Mouse (Mus musculus) forebrain, embryonic 12.5 days (tissue): ENCODE measurements around the gene Tmem211. TPM values are rescaled to one million over a fixed set of nuclear protein-coding genes. Genes with fewer than 3 reads are reported as not detected.

Source experiments
- ATAC-seq: fragments of 200-750 bp; cut with Nextera tagmentation; 2 replicates; pipeline ENCODE4 v1.8.0; 2017; ENCODE audit warnings: moderate TSS enrichment; ENCODE audit not compliant: low FRiP score
- H3K27ac ChIP-seq: fragments of 300-500 bp; sonication (generic); 2 replicates; pipeline ENCODE4 v1.5.1; 2016; ENCODE audit warnings: mild to moderate bottlenecking
- H3K27me3 ChIP-seq: fragments of 300-500 bp; sonication (generic); 2 replicates; pipeline ENCODE4 v1.6.1; 2016; ENCODE audit warnings: mild to moderate bottlenecking
- H3K36me3 ChIP-seq: fragments of 300-500 bp; sonication (generic); replicated peaks from 2 replicates; pipeline ENCODE4 v1.6.1; 2016; ENCODE audit warnings: mild to moderate bottlenecking
- H3K4me1 ChIP-seq: fragments of 300-500 bp; sonication (generic); 2 replicates; pipeline ENCODE4 v1.6.1; 2016
- H3K4me2 ChIP-seq: fragments of 300-500 bp; sonication (generic); 2 replicates; pipeline ENCODE4 v1.6.1; 2016; ENCODE audit warnings: mild to moderate bottlenecking, moderate library complexity
- H3K4me3 ChIP-seq: fragments of 300-500 bp; sonication (generic); replicated peaks from 2 replicates; pipeline ENCODE4 v1.5.1; 2016; ENCODE audit warnings: mild to moderate bottlenecking
- H3K9ac ChIP-seq: fragments of 300-500 bp; sonication (generic); 2 replicates; pipeline ENCODE4 v1.6.1; 2016; ENCODE audit warnings: mild to moderate bottlenecking
- H3K9me3 ChIP-seq: fragments of 300-500 bp; sonication (generic); 2 replicates; pipeline ENCODE4 v1.6.1; 2016
- WGBS: fragments of 180-500 bp; shearing (Covaris S2); methylation state at CpG from one replicate; pipeline ENCODE4 v1.1.7; 2016; 5-methylcytosine and 5-hydroxymethylcytosine counted together
- polyA plus RNA-seq: library from polyadenylated mRNA; unstranded; fragments of >200 nt; fragmentation: Nextera tagmentation; extraction: Ambion mirVana; gene quantifications from 2 replicates; pipeline ENCODE4 v1.2.1, GENCODE M21; 2016

The Tmem211 gene
- polyA plus RNA-seq, 1 experiment from 2014 or later, result 0.20 TPM

- H3K4me1 ChIP-seq, result no peaks in the 10 kb centered on the region
- H3K9me3 ChIP-seq, result no peaks in the 10 kb centered on the region
- WGBS, result 57% methylated on average over 8 of the region's 8 CpGs
- no peak overlapping the region for H3K4me3 ChIP-seq
- ATAC-seq, result no peak
- H3K36me3 ChIP-seq, result no peaks in the 10 kb centered on the region
- no peaks in the 10 kb centered on the region for H3K27me3 ChIP-seq
- no peak overlapping the region for H3K9ac ChIP-seq
- H3K27ac ChIP-seq, result peak overlapping the region; percentile 31; the same call in 1 of the 2 replicates
- no peak overlapping the region for H3K4me2 ChIP-seq
Measured at GRCm38 (mm10) chr5:113199126-113199771, 27.5 kb upstream of the Tmem211 start.

GRCm38 (mm10) chr5:113199772-113200134 lies 27.0 kb upstream of the Tmem211 start:
- Histone ChIP-seq H3K9ac (no peak overlapping the region), H3K4me3 (no peak overlapping the region), H3K36me3 (no peaks in the 10 kb centered on the region), H3K9me3 (no peaks in the 10 kb centered on the region), H3K4me1 (no peaks in the 10 kb centered on the region), H3K27ac (peak overlapping the region; percentile 31; the same call in 1 of the 2 replicates), H3K27me3 (no peaks in the 10 kb centered on the region), H3K4me2 (no peak overlapping the region)
- no peak for ATAC-seq
- WGBS, result 90% methylated on average over 10 of the region's 10 CpGs

GRCm38 (mm10) chr5:113204193-113204592 lies 22.5 kb upstream of the Tmem211 start:
- Histone ChIP-seq H3K27me3 (no peaks in the 10 kb centered on the region), H3K4me2 (no peak overlapping the region), H3K27ac (no peak overlapping the region), H3K9me3 (no peaks in the 10 kb centered on the region), H3K4me3 (no peak overlapping the region), H3K4me1 (peaks cover 13% of the 10 kb centered on the region), H3K9ac (no peak overlapping the region), H3K36me3 (no peaks in the 10 kb centered on the region)
- 96% methylated on average over 9 of the region's 9 CpGs for WGBS
- no peak for ATAC-seq

GRCm38 (mm10) chr5:113206670-113207352 lies 19.9 kb upstream of the Tmem211 start:
- Histone ChIP-seq H3K9me3 (no peaks in the 10 kb centered on the region), H3K9ac (no peak overlapping the region), H3K36me3 (no peaks in the 10 kb centered on the region), H3K4me2 (no peak overlapping the region), H3K27me3 (no peaks in the 10 kb centered on the region), H3K4me3 (no peak overlapping the region), H3K4me1 (peaks cover 20% of the 10 kb centered on the region), H3K27ac (no peak overlapping the region)
- no peak for ATAC-seq
- WGBS, result 69% methylated on average over 9 of the region's 9 CpGs

GRCm38 (mm10) chr5:113208048-113208447 lies 18.7 kb upstream of the Tmem211 start:
- WGBS, result 85% methylated on average over 4 of the region's 4 CpGs
- Histone ChIP-seq H3K27ac (no peak overlapping the region), H3K36me3 (no peaks in the 10 kb centered on the region), H3K4me3 (no peak overlapping the region), H3K27me3 (no peaks in the 10 kb centered on the region), H3K9me3 (no peaks in the 10 kb centered on the region), H3K4me1 (peaks cover 20% of the 10 kb centered on the region), H3K4me2 (no peak overlapping the region), H3K9ac (no peak overlapping the region)
- no peak for ATAC-seq

DNA sequence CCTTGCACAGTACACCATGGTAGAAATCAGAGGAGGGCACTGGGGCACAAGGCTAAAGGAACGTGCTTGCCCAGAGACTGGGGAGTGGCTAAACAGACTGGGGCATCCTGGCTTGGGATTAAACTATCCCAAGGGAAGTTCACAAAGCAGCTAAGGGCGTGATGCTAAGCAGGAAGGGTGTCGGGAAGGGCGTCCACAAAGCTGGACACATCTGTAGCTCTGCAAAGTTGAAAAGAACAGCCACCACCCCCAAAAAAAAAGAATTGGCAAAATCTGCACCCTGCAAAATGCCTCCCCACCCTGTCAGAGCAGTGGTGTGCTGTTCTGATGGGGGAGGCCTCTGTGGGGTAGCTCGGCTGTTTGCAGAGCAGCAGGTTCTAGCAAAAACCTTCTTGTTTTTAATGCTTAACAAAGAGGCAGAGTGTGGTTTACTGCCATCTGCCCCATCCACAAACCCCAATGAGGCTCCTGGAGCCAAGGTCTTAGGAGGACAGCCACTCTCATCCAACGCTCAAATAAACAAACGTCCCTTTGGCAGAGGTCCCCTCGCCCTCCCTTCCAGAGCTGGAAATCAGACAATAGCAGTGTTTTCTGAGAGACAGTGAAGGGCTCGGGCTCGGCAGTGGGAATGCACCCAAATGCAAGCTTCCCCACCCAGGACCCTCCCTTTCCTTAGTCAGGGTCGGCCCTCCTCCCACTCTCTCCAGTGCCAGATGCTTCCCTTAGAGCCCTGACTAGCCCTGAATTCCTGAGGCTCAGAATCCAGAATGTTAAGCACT lies 17.9 kb upstream of the Tmem211 start:
- 0 out of 2 replicates have a peak overlapping the region, but pooled peaks have one; percentile 8 for H3K4me2 ChIP-seq
- H3K4me3 ChIP-seq, result no peak overlapping the region
- H3K9me3 ChIP-seq, result no peaks in the 10 kb centered on the region
- H3K4me1 ChIP-seq, result peaks cover 20% of the 10 kb centered on the region
- WGBS, result 50% methylated on average over 11 of the region's 11 CpGs
- no peaks in the 10 kb centered on the region for H3K36me3 ChIP-seq
- H3K27ac ChIP-seq, result peak overlapping the region; percentile 66
- ATAC-seq, result no peak
- H3K9ac ChIP-seq, result no peak overlapping the region; the same call in none of the 2 replicates
- no peaks in the 10 kb centered on the region for H3K27me3 ChIP-seq

DNA sequence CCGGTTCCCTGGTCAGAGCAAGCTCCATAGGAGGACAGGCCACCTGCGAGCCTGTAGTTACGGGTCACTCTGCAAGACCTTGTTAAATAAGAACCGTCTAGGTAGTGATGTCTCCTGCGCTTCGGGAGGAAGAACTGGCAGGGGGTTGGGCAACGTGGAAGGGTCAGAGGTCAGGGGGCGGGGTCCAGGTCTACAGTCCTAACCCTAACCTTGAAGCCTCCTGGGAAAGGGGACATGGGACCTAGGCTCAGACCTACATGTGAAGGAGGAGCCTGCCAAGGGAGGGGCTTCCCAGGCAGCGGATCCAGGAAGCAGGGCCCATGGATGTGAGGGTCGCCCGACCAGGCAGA lies 17.3 kb upstream of the Tmem211 start:
- H3K9ac ChIP-seq, result no peak overlapping the region; the same call in 1 of the 2 replicates
- peaks cover 20% of the 10 kb centered on the region for H3K4me1 ChIP-seq
- 0 out of 2 replicates have a peak overlapping the region, but pooled peaks have one; percentile 8 for H3K4me2 ChIP-seq
- peak overlapping the region; percentile 66 for H3K27ac ChIP-seq
- H3K4me3 ChIP-seq, result no peak overlapping the region
- ATAC-seq, result no peak
- H3K9me3 ChIP-seq, result no peaks in the 10 kb centered on the region
- 64% methylated on average over 11 of the region's 11 CpGs for WGBS
- no peaks in the 10 kb centered on the region for H3K27me3 ChIP-seq
- H3K36me3 ChIP-seq, result no peaks in the 10 kb centered on the region

GRCm38 (mm10) chr5:113209898-113210297 lies 16.8 kb upstream of the Tmem211 start:
- peak overlapping the region; percentile 66; the same call in 1 of the 2 replicates for H3K27ac ChIP-seq
- 88% methylated on average over 13 of the region's 13 CpGs for WGBS
- H3K9ac ChIP-seq, result no peak overlapping the region
- H3K27me3 ChIP-seq, result no peaks in the 10 kb centered on the region
- H3K4me3 ChIP-seq, result no peak overlapping the region
- no peak overlapping the region for H3K4me2 ChIP-seq
- peaks cover 20% of the 10 kb centered on the region for H3K4me1 ChIP-seq
- no peaks in the 10 kb centered on the region for H3K9me3 ChIP-seq
- ATAC-seq, result no peak
- no peaks in the 10 kb centered on the region for H3K36me3 ChIP-seq

DNA sequence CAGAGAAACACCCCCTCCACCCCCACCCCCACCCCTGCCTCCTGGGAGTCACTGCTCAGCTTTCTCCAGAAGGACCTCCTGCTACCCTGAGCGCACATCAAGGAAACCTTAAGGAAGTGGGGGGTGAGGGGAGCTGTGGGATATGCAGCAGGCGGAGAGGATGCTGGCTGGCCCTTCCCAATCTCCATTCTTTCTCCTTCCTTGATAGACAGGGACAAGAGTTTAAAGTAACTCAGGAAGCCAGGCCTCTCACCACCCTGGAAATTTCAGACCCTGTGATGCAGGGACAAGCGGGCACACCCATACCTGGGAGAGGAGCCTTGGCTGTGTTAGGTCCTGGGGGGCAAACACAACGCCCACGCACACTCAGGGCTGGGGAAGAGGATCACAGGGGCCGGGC lies 16.4 kb upstream of the Tmem211 start:
- Histone ChIP-seq H3K4me1 (peaks cover 20% of the 10 kb centered on the region), H3K9me3 (no peaks in the 10 kb centered on the region), H3K4me2 (no peak overlapping the region), H3K27ac (peak overlapping the region; percentile 66; the same call in 1 of the 2 replicates), H3K9ac (no peak overlapping the region), H3K4me3 (no peak overlapping the region), H3K36me3 (no peaks in the 10 kb centered on the region), H3K27me3 (no peaks in the 10 kb centered on the region)
- ATAC-seq, result no peak
- WGBS, result 81% methylated on average over 6 of the region's 6 CpGs

DNA sequence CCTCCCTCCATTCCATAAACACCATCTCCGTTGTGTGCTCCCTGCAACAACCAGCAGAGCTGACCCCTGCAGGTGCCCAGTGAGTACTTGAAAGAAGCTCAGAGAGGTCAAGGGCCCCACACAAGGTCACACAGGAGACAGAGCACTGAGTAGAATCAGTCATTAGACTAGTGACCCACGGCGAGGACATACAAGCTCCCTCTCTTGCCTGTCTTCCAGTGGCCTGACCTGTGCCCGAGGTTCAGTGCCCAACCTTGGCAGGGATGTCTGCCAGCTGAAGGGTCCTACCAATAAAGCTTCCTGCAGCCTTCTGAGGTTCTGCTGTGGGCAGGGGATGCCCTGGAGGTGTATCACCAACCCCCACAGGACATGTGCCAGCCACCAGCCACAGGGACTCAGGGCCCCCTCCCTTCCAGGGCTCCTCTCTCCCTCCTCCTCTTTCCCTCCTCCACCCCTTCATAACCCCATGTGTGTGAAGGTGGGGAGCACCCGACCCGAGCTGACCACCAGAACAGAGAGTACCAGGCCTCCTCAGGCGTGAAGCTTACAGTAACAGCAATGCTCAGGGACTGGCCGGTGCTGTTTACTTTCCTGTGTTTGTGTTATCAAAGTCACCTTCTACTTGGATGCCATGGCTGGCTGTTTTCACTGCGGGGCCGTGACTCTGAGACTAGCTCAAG lies 14.4 kb upstream of the Tmem211 start:
- H3K27ac ChIP-seq, result no peak overlapping the region
- H3K9ac ChIP-seq, result no peak overlapping the region
- 85% methylated on average over 10 of the region's 10 CpGs for WGBS

DNA sequence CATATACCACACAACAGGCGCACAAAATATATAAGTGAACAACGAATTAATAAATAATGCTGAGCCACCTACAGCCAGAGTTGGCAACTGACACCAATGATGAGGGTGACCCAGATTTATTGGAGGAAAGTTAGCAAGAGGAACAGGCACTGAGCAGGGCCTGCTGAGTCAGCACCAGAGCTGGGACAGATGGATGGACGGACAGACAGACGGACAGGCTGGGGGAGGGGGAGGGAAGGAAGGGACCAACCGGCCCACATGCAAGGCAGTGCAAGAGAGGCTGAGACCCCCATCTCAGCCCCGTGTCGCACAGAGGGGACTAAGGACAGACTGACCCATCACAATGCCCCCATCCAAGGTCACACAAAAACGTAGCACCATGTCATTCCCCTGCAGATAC lies 12.7 kb upstream of the Tmem211 start:
- 0 out of 2 replicates have a peak, but pooled peaks cover 2% of the 10 kb centered on the region for H3K27me3 ChIP-seq

More for the DNA sequence above, 14.4 kb upstream of the Tmem211 start:
- no peak for ATAC-seq
- Histone ChIP-seq H3K4me3 (no peak overlapping the region), H3K9me3 (no peaks in the 10 kb centered on the region), H3K4me1 (peaks cover 16% of the 10 kb centered on the region), H3K36me3 (no peaks in the 10 kb centered on the region), H3K27me3 (no peaks in the 10 kb centered on the region), H3K4me2 (no peak overlapping the region)

GRCm38 (mm10) chr5:113214455-113214854 lies 12.3 kb upstream of the Tmem211 start:
- Histone ChIP-seq H3K27ac (no peak overlapping the region), H3K27me3 (0 out of 2 replicates have a peak, but pooled peaks cover 6% of the 10 kb centered on the region), H3K4me3 (no peak overlapping the region), H3K9ac (no peak overlapping the region), H3K4me1 (peaks cover 4% of the 10 kb centered on the region), H3K9me3 (no peaks in the 10 kb centered on the region), H3K36me3 (no peaks in the 10 kb centered on the region), H3K4me2 (no peak overlapping the region)
- ATAC-seq, result no peak
- 74% methylated on average over 11 of the region's 11 CpGs for WGBS

More for the DNA sequence above, 12.7 kb upstream of the Tmem211 start:
- Histone ChIP-seq H3K4me3 (no peak overlapping the region), H3K27ac (no peak overlapping the region), H3K4me1 (peaks cover 8% of the 10 kb centered on the region), H3K9ac (no peak overlapping the region), H3K4me2 (no peak overlapping the region), H3K36me3 (no peaks in the 10 kb centered on the region), H3K9me3 (no peaks in the 10 kb centered on the region)
- ATAC-seq, result no peak
- 94% methylated on average over 7 of the region's 8 CpGs for WGBS
